Mouse (Mus musculus): Measurements from ENCODE around the gene Rab5c. TPM values are rescaled to one million over a fixed set of nuclear protein-coding genes. Genes with fewer than 3 reads are reported as not detected.

Rab5c gene
- polyA plus RNA-seq, 1 experiment from 2014 or later, result 34.3 TPM

Other genes starting within 250 kb of the Rab5c start
- 150 and 155 TPM in 2 replicates for gene Acly, start 210.2 kb downstream of the Rab5c start, polyA plus RNA-seq (2015; fragmentation: Nextera tagmentation; extraction: Ambion mirVana)
- 4.0 and 4.5 TPM in 2 replicates for gene Ttc25, start 192.6 kb downstream of the Rab5c start, polyA plus RNA-seq (2015; fragmentation: Nextera tagmentation; extraction: Ambion mirVana)
- 35.2 and 35.5 TPM in 2 replicates for gene Cnp, start 163.3 kb downstream of the Rab5c start, polyA plus RNA-seq (2015; fragmentation: Nextera tagmentation; extraction: Ambion mirVana)
- 58.3 and 58.6 TPM in 2 replicates for gene Nkiras2, start 119.0 kb downstream of the Rab5c start, polyA plus RNA-seq (2015; fragmentation: Nextera tagmentation; extraction: Ambion mirVana)
- gene Dnajc7, start 118.0 kb downstream of the Rab5c start, polyA plus RNA-seq (2015; fragmentation: Nextera tagmentation; extraction: Ambion mirVana), result 212 and 230 TPM in 2 replicates
- 0.26 TPM in 1 of 2 replicates, not detected in the other for gene Zfp385c, start 45.8 kb downstream of the Rab5c start, polyA plus RNA-seq (2015; fragmentation: Nextera tagmentation; extraction: Ambion mirVana)
- gene Dhx58, start 33.9 kb downstream of the Rab5c start, polyA plus RNA-seq (2015; fragmentation: Nextera tagmentation; extraction: Ambion mirVana), result 2.9 and 3.5 TPM in 2 replicates
- gene Kat2a, start 25.8 kb downstream of the Rab5c start, polyA plus RNA-seq (2015; fragmentation: Nextera tagmentation; extraction: Ambion mirVana), result 39.4 and 44.1 TPM in 2 replicates
- not detected in 2 replicates for gene Hspb9, start 24.4 kb downstream of the Rab5c start, polyA plus RNA-seq (2015; fragmentation: Nextera tagmentation; extraction: Ambion mirVana)
- gene Kcnh4, start 21.7 kb upstream of the Rab5c start, polyA plus RNA-seq (2015; fragmentation: Nextera tagmentation; extraction: Ambion mirVana), result not detected in 2 replicates
- not detected in 2 replicates for gene Hcrt, start 24.7 kb upstream of the Rab5c start, polyA plus RNA-seq (2015; fragmentation: Nextera tagmentation; extraction: Ambion mirVana)
- gene Ghdc, start 32.7 kb upstream of the Rab5c start, polyA plus RNA-seq (2015; fragmentation: Nextera tagmentation; extraction: Ambion mirVana), result 6.2 and 6.8 TPM in 2 replicates
- gene Stat5b, start 112.5 kb upstream of the Rab5c start, polyA plus RNA-seq (2015; fragmentation: Nextera tagmentation; extraction: Ambion mirVana), result 27.2 and 28.4 TPM in 2 replicates
- gene Stat5a, start 121.1 kb upstream of the Rab5c start, polyA plus RNA-seq (2015; fragmentation: Nextera tagmentation; extraction: Ambion mirVana), result 11.0 and 11.3 TPM in 2 replicates
- gene Stat3, start 201.3 kb upstream of the Rab5c start, polyA plus RNA-seq (2015; fragmentation: Nextera tagmentation; extraction: Ambion mirVana), result 58.5 and 63.7 TPM in 2 replicates
- gene Cavin1, start 232.7 kb upstream of the Rab5c start, polyA plus RNA-seq (2015; fragmentation: Nextera tagmentation; extraction: Ambion mirVana), result 461 and 464 TPM in 2 replicates

Data from lung, embryonic 16.5 days (tissue).